Mouse (Mus musculus): ENCODE data around the gene Slc25a10.

GRCm38 (mm10) chr11:120501701-120502100 lies 10.1 kb downstream of the Slc25a10 start:
- TF ChIP-seq CTCF (IDR thresholded peaks at IDR 0.05; ENCODE audit: insufficient read depth, low read depth, low read length) (no peak), POLR2A (IDR thresholded peaks at IDR 0.05; ENCODE audit: insufficient read depth, low read depth, low read length) (no peak)
